Mouse (Mus musculus) regulatory T cell (primary cell): Measurements from ENCODE around the gene Foxp4.

ENCODE experiments used
- in situ Hi-C: fragments of 300-600 bp; cut with MboI, MseI; formaldehyde crosslinking; loops from one replicate; pipeline ENCODE4 v1.15.1; 2025; ENCODE audit warnings: high pct_unique_total_duplicates

The Foxp4 gene

DNA sequence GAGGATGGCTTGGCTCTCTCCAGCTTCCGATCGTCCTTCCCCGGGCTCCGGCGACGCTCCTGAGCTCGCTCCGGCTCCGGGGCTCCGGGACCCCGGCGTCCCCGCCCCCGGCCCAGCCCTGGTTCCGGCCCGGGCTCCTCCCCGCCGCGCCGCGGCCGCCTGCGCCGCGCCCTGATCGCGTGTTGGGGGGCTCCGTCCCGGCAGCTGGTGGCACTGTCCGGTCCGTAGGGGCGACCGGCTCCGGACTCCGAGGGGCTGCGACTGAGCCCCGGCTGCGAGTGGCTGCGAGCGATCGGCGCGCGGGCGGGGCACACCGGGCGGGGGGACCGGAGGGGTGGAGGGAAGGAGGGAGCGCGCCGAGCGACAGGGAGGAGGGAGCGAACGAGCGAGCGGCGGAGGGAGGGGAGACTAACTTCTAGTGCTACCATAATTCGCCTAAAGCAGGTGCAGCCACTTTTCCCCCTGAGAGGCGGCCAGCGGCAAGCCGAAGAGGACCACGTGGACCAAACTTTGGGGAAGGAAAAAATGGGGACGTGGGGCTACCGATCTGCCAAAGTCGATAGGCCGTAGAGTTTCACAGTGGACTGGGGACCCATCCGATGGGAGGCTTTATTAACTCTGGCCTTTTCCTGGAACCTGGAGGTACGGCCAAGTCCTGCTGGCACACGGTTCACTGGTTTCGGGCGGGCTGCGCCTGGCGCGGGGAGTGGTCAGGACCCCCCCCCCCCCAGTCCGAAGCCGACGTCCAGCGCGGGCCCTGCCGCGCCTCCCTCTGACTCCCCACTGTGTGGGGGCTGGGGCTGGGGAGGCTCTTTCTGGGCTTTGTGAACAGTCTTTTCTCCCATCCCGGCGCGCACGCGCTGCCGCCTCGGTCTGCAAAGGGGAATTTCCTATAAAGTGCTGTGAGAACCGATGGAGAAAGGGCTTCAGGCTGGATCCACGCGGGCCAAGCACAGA lies at the start of gene Foxp4:
Gene Foxp4 (minus strand): TSS at position 263 of the 957 bp plus-strand sequence.
- in situ Hi-C loops = loop anchor here (5.0 to 10.0 kb wide), 2 partner anchors 53 to 120 kb away; no protein-coding TSS in a partner anchor

DNA sequence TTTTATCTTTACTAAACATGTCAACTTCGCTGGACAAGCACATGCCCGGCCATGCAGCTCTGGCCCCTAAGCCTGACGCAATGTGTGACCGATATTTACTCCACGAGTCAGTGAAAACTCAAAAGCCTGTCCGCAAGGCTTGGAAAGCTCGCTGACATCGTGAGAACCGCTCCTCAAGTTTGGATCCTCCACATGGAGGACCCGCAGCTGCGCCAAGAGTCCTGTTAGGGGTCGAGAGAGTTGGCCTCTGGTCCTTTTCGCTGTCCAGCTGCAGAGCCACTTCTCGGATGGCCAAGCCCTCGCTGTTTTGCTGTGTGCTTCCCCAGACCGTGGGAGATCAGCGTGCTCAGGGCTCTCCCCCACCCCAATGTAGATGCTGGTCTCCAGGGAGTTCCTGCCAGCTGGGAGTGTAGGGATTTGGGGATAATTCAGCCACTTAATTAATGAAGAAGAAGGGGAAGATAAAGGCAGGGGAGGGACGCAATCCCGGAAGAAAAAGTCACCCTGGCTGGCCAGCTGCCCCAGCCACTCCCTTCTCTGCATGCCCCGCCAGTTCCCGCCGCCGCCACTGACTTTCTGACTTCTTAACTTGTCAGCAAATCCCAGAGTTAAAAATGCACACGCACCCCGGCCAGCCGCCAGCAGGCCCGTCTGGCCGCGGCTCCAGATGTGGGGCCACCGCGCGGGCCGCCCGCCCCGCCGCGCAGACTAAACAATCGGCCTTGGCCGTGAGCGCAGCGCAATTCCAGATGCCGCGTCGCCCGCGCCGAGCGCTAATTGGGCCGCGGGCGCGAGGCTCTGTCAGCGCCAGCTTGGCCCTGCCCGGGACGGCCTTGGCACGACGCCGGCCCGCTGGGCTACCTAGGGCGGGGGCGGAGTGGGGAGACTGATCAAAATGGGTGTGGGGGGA lies 49.4 kb upstream of the Foxp4 start:
- in situ Hi-C loops = loop anchor here (25.0 kb wide), 1 partner anchor 988 kb away; no protein-coding TSS in a partner anchor

DNA sequence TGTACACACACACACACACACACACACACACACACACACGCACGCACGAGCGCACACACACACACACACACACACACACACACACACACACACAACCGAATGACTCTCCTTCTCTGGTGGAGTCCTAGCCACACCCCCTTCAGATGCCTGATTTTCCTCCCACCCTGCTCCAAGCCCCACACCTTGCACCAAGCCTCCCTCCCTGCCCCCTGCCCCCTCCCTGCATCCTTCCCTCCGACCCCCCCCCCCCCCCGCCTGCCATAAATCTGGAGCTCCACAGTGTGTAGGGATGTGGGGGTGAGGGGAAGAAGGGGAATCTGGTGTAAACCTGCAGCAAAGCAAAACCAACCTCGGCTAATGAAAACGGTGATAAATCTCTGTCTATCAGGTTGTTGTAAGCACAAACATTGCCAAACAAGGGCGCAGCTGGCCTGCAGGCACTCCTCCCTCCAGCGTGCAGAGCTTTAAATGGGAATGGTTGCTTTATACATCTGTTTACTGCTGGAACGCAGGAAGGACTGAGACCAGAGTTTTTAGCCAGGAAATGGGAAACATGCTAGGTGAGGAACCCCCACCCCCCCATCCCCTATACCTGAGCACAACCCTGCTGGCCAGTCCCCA lies 41.5 kb upstream of the Foxp4 start:
- in situ Hi-C loops = loop anchor here (10.0 to 25.0 kb wide), 2 partner anchors 996 to 1499 kb away; no protein-coding TSS in a partner anchor

DNA sequence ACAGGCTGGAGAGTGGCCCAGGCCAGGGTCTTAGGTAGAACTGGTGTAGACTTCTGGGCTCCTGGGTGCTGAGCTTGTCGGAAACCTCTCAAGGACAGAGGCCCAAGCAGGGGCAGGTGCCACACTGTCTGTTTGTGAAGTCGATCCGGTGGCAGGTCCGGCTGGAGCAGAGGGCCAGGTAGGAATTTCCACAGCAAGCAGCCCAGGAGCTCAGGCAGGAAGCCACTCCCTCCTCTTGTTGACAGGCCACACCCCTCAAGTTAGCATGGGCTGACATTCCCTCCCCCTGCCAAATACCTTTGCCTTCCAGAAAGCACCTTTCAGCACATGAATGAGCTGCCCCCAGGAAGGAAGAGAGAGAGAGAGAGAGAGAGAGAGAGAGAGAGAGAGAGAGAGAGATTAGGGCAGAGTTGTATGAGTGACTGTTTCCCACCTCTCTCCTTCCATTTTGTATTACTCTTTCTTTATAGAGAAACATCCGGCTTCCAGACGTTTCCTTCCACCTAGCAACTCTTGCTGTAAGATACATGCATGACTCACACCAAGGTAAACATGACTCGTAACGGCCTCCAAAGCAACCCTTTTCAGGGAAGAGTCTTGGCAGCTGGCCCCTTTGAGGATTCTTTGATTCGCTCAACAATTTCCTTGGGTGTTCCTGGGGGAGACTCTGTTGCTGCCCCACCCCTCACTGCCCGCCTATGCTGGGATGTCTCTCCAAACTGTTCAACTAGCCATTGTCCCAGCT lies 33.8 kb upstream of the Foxp4 start:
- in situ Hi-C loops = loop anchor here (25.0 kb wide), 1 partner anchor 1004 kb away; no protein-coding TSS in a partner anchor

DNA sequence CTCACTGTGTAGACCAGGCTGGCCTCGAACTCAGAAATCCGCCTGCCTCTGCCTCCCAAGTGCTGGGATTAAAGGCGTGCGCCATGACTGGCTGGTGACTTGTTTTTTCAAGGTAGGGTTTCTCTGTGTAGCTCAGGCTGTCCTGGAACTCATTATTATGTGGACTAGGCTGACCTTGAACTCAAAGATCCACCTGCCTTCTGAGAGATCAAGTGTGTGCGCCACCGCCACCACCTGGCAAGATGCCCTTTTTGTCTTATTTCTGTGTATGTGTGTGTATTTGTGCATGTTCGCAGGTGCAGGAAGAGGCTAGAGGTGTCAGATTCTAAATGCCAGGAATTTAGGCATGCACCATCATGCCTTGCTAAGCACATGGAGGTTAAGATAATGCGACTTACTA lies 32.0 kb upstream of the Foxp4 start:
- in situ Hi-C loops = loop anchor here (25.0 kb wide), 1 partner anchor 1006 kb away; no protein-coding TSS in a partner anchor

DNA sequence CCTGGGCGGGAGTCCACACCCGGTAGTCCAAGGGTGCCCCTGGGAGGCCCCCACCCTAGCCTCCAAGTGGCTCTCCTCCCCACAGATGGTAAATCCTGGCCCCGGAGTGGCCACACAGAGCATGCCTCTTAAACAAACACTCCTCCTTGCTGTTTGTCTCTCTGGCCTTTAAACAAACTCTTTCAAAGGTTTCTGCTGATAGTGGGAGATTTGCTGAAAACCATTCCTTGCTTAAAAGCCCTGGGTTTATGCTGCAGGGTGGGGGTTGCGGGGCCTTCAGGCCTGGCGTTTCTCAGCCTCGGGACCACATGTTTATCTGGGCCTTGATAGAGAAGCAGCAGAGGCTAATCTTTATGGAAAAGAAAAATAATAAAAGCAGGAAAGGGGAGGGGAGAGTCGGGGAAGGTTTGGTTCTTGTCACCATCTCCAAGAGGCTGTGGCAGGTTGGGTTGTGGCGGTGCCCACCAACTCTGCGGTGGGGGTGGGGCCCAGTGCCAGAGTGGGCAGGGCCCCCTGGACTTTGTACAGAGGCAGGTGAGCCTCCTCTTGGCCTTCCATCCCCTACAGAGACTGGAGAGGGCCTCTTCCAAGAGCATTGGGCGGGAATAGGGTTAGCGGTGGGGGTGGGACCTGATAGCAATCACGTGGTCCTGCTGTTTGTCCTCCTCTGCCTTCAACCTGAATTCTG lies 30.8 kb upstream of the Foxp4 start:
- in situ Hi-C loops = loop anchor here (25.0 kb wide), 1 partner anchor 1007 kb away; no protein-coding TSS in a partner anchor

DNA sequence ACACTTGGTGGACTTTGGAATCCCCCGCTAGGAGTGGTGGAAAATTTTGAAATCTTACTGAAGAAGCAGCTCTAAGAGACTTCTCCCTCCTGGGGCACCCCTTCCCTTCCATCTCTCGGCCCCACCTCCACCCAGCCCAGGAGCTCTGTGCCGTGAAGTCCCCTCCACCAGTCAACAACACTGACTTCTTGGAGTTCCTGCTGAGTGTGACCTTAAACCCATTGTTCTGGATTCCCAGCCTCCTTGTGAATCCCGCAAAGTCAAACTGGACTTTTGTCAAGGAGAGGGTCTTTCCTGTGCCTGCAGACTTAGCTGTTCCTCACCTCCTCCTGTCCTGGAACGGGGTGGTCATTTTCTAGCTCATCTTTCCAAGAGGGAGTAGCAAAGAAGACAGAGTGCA lies 28.8 kb upstream of the Foxp4 start:
- in situ Hi-C loops = loop anchor here (25.0 kb wide), 1 partner anchor 1009 kb away; no protein-coding TSS in a partner anchor

DNA sequence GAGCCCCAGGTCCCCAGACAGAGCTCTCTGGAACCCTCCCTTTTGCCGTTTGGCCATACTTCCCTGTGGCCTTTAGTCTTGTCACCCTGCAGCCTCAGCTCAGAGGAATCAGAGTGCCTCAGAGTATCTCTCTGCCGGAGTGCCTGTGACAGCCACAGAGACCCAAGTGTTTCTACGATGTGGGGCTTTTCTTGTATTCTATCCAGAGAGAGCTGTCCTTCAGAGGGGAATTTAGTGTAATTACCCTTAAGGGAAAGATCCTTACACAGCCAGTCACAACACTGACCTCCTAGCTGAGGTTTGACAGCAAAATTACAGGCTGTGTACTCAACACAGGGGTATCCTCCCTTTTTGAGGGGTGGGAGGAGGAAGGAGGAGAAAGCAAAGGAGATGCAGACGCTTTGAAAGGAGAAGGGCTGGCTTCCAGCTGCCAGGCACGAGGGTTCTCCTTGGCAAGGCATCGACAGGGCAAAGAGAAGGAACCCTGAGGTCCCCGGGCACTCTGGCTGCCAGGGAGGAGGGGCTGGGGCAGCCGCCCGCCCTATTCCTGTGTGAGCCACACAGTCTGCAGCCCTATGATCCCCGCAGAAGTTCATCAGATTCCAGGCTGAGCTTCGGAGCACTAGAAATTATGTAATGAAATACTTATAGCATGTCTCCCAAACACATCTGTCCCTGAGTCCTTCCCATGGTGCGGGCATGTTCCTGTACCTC lies 28.1 kb upstream of the Foxp4 start:
- in situ Hi-C loops = loop anchor here (25.0 kb wide), 1 partner anchor 1010 kb away; no protein-coding TSS in a partner anchor

DNA sequence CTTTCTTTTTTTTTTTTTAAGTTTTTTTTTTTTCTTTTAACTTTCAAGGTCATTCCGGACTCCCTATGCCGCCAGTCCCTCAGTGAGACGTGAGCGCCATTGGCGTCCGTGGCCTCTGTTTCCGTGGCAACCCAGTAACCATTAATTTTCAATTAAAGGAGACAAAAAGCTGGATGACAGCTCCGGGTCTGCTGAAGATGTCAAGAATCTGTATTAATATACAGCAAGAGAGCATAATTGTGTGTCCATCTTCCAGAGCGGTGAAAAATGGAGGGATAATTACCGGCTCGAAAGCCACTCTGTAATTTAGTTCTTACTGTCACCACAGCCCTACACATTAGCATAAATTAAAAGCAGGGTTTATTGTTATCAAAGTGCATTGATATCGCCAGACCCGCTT lies 27.0 kb upstream of the Foxp4 start:
- in situ Hi-C loops = loop anchor here (25.0 kb wide), 1 partner anchor 1011 kb away; no protein-coding TSS in a partner anchor

DNA sequence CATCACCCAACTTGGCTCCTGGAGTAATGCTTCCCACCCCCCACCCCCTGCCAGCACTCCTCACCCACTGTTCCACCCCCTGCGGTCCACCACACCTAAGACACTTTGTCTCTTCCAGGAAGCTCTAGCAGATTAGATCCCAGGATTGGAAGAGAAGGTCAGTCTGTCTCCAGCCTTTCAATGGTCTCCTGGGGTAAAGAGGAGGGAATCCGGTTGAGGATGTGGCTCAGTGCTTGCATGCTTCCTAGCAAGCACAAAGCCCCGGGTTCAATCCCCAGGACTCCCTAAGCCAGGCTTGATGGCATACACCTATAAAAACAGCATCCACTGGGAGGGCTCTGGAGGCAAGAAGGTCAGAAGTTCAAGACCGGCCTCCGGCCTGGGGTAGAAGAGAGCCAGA lies 26.4 kb upstream of the Foxp4 start:
- in situ Hi-C loops = loop anchor here (25.0 kb wide), 1 partner anchor 1011 kb away; no protein-coding TSS in a partner anchor

DNA sequence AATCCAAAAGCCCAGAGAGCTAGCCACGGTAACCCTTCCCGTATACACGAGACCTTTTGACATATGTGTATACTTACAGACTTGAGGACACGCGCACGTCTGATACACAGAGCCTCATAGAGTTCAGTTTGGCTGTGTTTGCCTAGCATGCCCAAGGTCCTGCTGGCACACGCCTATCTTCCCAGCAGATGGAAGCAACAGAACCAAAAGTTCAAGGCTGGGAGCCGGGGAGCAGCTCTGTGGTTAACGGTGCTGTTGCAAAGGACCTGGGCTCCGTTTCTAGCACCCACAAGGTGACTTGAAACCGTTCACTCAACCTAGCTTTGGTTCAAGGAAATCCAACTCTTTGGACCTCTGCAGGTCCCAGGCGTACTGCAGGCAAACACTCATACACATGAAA lies 25.0 kb upstream of the Foxp4 start:
- in situ Hi-C loops = no loop called here

DNA sequence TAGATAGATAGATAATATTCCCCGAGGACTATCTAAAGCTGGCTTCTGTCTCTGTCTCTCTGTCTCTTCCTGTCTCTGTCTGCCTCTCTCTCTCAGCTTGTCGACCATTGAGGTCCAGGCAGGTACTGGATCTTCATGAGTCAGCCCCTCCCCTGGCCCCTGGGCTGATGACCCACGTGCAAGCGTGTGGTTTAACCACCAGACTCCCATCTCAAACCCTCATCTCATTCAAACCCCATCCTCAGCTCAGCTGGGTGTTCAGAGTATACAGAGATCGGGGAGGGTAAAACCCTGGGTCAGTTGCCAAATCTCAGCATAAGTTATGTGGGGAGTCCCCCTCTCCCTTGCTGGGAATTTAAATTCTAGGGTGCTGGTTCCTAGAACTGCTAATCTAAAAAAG lies 24.3 kb upstream of the Foxp4 start:
- in situ Hi-C loops = no loop called here

DNA sequence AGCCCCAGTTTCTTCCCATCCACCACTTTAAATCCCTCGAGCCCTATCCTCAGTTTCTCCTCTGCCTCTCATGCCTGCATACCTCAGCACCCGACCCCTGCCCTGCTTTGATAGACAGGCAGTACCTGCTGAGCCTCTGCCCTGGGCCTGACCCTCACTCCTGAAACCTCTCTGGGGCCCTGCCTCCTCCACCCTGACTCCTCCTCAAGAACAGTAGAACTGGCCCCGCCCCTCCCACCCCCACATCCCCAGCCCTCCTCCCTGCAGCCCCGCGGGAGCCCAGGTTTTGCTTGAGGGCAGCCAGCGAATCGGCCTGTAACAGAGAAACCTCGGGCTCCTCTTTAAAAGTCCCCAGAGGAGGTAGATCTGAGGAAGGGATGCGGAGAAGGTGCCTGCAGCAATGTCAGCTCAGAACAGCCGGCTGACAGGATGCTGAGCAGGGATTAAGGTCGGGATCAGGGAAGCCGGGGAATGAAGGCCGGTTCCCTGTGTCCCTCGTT lies 22.5 kb upstream of the Foxp4 start:
- in situ Hi-C loops = no loop called here

DNA sequence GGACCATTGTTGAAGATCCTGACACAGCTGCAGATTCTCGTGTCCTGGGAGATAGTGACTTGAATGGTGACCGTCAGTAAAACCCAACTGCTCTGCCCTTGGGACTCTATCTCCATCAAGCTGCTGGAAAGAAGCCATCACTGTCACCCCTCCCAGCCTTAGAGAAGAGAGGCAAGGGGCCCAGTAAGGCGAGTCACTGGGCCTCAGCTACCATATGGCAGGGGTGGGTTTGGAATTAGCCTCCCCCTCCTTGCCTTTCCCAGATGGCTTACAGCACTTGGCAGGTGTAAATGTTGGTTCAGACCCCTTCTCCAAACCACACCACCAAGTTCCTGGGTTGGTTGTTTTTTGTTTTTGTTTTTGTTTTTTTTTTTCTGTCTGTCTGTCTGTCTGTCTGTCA lies 21.7 kb upstream of the Foxp4 start:
- in situ Hi-C loops = no loop called here

DNA sequence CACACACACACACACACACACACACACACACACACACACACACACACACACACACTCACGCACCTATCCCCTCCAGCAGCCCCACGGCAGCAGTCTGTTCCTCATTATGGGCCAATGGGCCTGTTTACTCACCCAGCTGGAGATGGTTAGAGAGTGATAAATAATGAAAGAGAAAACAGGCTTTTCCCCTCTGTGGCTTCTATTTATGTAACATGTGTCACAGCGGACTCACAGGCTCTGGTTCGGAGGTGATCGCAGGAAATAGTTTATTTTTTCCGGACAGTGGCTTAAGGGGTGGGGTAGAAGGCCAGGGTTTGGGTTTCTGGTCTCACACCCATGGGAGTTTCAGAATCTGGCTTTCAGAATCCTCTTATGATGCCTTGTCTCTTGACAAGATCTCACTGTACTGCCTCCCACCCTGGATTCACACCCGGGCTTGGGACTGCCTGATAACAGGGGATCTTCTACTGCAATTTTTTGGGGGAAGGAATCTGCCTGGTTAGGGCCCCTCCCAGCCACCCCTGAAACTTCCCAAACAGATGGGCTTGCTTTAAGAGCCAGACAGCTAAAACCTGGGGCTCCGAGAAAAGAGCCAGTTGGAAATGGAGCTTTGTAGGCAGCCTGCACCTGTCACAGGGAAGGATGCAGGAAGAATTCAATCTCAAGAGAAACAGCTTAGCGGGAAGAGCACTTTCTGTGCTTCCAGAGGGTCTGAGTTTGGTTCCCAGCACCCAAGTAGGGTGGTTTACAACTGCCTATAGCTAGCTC lies 18.8 kb upstream of the Foxp4 start:
- in situ Hi-C loops = no loop called here

DNA sequence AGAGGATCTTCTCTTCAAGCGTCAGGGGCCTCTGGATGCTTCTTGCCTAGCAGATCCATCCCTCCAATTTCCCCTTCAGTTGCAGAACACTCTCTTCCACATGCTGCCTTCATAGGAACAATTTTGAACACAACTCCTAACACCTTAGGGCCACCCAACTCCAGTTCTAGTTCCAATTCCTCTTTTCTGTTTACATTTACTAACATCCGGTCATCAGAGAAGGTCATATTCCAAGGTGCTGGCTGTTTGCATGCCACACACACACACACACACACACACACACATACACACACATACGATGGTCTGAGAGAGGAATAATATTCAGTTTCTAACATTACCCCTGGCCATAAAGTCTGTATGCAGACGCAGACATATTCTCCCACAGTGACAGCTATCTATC lies 17.6 kb upstream of the Foxp4 start:
- in situ Hi-C loops = no loop called here

DNA sequence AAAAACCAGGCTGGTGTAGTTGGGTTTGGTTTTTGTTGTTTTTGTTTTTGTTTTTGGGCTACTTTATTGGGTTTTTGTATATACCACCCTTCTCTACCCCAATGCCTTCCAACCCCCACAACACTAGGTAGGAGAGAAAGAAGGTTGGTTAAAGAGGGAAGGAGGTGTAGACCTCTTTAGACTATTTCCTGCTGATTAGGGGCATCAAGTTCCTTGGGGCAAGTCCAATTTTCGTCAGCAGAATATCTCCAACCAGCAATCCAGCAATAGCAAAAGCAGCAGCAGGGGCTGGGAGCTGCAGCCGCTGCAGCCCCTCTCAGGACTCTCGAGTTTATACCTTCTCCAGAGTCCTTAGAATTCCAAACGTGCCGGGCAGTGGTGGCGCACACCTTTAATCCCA lies 14.4 kb upstream of the Foxp4 start:
- in situ Hi-C loops = no loop called here

DNA sequence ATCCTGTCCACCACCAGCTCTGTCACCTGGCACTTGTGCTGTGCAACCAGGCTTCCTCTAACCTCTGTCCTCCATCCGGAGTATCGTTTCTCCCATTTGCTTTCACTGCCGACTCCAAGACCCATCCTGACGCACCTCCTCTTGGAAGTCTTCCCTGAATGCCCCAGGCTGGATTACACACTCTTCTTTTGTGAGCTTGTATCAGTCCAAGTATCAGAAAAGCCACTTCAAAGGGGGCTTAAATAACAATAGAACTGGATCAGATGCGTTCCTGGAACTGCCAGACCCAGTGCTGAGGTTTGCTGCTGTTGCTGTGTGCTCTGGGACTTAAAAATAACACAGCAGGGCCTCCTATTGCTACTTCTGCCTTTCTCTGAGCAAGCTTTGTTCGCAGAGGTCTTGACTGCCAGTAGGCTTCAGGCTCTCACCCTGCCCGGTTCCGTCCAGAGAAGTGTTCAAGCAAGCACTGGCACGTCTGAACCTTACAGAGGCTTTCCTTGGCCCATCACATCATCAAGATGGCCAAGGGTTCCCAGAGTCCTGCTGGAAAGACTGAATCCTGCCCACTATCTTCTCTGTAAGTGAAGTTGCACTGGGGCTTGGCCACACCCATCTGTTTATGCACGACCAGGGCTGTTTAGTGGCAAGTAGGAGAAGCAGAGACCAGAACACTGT lies 13.6 kb upstream of the Foxp4 start:
- in situ Hi-C loops = no loop called here
